Mouse (Mus musculus): Measurements from ENCODE around the gene Hsd11b1. TPM values are rescaled to one million over a fixed set of nuclear protein-coding genes. Genes with fewer than 3 reads are reported as not detected.

Hsd11b1 gene
- polyA plus RNA-seq (2012; rRNA removed; ENCODE audit: low replicate concordance), result 4.6 and 14.5 TPM in 2 replicates

GRCm38 (mm10) chr1:193263955-193264598, at the start of gene Hsd11b1:
Gene Hsd11b1, minus strand, starts transcription at chr1:193264075.

DNA sequence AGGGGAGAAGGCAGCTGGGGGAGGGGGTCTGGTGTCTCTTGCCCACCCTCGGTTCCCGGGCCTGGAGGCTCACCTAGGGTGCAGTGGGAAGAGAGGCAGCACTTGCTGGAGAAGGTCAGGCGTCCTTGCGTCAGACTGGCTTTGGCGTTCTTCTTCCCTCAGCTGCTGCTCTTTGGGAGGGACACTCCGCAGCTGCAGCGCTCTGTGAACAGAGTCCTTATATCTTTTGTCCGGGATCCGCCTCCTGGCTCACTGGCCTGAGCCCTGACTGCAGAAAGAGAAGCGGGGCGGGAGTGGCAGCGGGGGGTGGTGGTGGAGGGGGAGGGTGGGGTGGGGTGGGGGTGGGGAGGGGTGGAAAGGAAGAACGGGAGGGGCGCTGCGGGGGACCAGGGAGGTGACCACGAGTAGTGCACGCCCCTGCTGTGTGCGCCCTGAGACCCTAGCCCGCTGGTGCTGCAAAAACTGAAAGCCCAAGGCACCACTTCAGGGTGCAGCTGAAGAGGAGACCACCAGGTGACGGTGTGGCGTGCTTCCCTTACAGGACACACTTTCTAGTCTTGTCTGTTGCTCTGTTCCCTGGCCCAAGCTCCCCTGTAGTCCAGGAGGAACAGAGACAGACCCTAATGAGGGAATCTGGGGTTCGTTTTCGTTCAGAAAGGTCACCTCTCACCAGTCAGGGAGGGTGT, 9.2 kb upstream of the Hsd11b1 start, which contains the start of gene G0s2:
G0s2 (minus strand) TSS at position 302 of the 686 bp plus-strand sequence.

DNA sequence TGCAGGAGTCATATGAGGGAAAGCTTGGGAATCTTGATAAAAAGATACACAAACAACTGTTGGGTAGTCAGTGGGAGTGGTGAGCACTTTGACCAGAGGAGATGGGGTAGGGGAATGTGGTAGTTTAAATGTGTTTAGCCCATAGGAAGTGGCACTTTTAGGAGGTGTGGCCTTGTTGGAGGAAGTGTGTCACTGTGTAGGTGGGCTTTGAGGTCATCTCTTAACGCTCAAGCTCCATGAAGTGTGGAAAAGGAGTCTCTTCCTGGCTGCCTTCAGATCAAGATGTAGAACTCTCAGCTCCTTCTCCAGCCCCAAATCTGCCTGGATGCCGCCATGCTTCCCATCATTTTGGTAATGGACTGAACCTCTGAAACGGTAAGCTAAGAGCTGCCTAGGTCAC, 56.4 kb downstream of the Hsd11b1 start, which contains the start of gene Lamb3:
Lamb3 (plus strand) TSS at position 197 of the 400 bp plus-strand sequence.

GRCm38 (mm10) chr1:193201383-193201778, 62.5 kb downstream of the Hsd11b1 start, which contains the start of gene Traf3ip3:
Gene Traf3ip3, minus strand, starts transcription at chr1:193201703.

Other genes with a start within 250 kb of the Hsd11b1 start
- 0.11 TPM in 1 of 2 replicates, not detected in the other for gene Syt14, start 228.3 kb downstream of the Hsd11b1 start, polyA plus RNA-seq (2012; rRNA removed; ENCODE audit: low replicate concordance)
- 3.5 and 5.8 TPM in 2 replicates for gene Diexf, start 133.8 kb downstream of the Hsd11b1 start, polyA plus RNA-seq (2012; rRNA removed; ENCODE audit: low replicate concordance)
- 108 and 113 TPM in 2 replicates for gene Irf6, start 111.0 kb downstream of the Hsd11b1 start, polyA plus RNA-seq (2012; rRNA removed; ENCODE audit: low replicate concordance)
- gene A130010J15Rik, start 96.0 kb downstream of the Hsd11b1 start, polyA plus RNA-seq (2012; rRNA removed; ENCODE audit: low replicate concordance), result 0.99 and 1.5 TPM in 2 replicates
- 1.1 and 2.0 TPM in 2 replicates for gene Traf3ip3, start 62.4 kb downstream of the Hsd11b1 start, polyA plus RNA-seq (2012; rRNA removed; ENCODE audit: low replicate concordance)
- gene Lamb3, start 56.4 kb downstream of the Hsd11b1 start, polyA plus RNA-seq (2012; rRNA removed; ENCODE audit: low replicate concordance), result 13.4 and 15.4 TPM in 2 replicates
- 25.7 and 44.2 TPM in 2 replicates for gene G0s2, start 9.1 kb upstream of the Hsd11b1 start, polyA plus RNA-seq (2012; rRNA removed; ENCODE audit: low replicate concordance)
- gene Camk1g, start 106.2 kb upstream of the Hsd11b1 start, polyA plus RNA-seq (2012; rRNA removed; ENCODE audit: low replicate concordance), result 0.41 and 0.97 TPM in 2 replicates

Data from duodenum, adult 2 months (tissue).